Mouse (Mus musculus): ENCODE data around the gene Vps9d1.
A peak's percentile ranks its signal among the peaks of the same experiment; 100 is the strongest.
"Not testable (repeated sequence)": the region's sequence is repeated elsewhere in the genome, so short reads cannot be mapped to it uniquely, and the experiment has no call there.

Gene Vps9d1

GRCm38 (mm10) chr8:123252925-123253324, 1.2 kb downstream of the Vps9d1 start:
- no peak for DNase-seq

DNA sequence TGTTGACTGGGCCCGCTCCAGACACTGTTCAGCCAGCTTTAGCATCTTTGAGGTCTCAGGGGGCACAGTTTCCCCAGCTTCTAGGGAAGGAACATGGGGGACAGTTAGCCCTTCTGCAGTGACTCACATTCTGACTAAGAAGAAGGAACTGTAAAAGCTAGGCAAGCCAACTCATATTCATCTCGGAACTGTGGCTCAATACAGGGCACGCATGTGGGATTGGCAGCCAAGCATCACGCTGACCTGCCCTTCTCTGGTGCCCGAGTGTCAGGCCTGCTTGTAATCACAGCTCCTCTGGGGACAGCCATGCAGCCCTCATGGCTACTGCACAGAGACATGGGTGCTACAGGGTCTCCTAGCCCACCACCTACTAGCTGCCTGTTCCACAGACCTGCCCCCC, 3.2 kb downstream of the Vps9d1 start:
- DNase-seq = no peak

DNA sequence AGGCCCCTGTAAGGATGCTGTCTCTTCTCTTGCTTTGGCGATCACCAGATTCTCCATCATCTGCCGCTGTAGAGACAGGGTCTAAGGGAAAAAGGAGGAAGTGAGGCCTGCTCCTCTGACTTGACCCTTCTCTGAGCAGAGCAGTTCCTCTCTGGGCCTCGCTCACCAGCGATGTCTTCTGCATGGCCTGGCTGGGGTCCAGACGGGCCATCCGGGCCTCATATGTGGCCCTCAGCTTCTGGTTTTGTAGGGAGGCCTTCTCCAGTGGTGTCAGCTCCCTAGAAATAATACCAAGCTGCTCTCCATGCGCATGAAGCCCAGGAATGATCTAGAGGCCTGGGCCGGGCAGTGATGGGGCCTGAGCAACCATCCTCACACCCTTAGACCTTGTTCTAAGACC, 5.6 kb downstream of the Vps9d1 start:
- DNase-seq = no peak

- no peak for DNase-seq
These were observed 6.4 kb downstream of the Vps9d1 start for GRCm38 (mm10) chr8:123247748-123248147.

DNA sequence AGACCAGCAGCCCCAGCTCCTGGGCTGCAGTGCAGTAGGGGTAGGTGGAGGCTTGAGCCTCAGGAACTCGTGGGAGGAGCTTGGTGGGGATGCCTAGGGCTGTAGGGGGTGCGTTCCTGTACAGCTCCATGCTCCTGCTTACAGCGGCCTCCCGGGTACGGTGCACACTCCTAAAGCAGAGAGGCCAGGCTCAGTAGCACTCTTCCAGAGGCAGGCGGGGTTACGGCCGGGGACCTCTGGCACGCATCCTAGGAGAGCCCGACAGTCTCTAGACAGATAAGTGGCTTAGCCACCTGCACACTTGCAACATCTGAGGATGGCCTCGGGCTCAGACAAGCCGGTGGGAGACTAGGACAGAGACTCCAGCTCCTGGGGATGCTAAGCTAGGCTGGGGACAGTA, 8.6 kb downstream of the Vps9d1 start:
- DNase-seq = no peak

DNA sequence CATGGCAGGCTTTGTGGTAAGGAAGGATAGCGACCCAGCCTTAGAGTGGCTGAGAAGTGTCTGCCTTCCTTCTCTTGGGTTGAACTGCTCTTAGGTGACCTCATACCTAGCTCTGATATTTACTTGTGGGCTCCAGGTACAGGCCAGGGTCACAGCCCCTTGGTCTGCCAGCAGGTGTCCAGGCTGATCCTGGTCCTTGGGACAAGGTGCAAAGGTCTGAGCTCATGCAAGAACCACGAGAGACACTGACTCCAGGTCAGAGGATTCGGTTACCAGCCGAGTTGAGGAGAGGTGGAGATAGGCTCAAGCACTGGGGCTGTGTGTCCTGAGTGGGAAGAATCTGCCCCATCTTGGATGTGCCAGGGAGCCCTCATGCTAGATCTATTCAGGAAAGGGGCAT, 9.8 kb downstream of the Vps9d1 start:
- peak; percentile 72 to 79 for DNase-seq

DNA sequence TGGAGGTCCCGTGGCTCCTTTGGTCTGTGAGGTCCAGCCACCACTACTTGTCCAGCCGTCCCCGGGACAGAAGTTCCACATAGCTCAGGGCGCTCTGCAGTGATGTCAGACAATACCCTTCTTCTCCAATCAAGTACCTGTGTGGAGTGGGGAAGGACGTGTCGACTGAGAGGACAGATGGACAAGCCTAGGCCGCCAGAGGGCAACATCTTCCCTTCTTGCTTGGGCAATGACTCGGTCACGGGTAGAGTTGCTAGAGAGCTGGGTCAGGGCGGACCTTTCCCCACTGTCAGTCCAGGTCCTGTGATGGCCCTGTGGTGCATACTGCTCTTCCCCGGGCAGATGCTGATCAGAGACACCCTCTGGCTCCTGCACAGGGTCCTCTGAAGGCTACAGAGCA, 11.1 kb downstream of the Vps9d1 start:
- DNase-seq = peak in 1 of 2 experiments; percentile 56

DNA sequence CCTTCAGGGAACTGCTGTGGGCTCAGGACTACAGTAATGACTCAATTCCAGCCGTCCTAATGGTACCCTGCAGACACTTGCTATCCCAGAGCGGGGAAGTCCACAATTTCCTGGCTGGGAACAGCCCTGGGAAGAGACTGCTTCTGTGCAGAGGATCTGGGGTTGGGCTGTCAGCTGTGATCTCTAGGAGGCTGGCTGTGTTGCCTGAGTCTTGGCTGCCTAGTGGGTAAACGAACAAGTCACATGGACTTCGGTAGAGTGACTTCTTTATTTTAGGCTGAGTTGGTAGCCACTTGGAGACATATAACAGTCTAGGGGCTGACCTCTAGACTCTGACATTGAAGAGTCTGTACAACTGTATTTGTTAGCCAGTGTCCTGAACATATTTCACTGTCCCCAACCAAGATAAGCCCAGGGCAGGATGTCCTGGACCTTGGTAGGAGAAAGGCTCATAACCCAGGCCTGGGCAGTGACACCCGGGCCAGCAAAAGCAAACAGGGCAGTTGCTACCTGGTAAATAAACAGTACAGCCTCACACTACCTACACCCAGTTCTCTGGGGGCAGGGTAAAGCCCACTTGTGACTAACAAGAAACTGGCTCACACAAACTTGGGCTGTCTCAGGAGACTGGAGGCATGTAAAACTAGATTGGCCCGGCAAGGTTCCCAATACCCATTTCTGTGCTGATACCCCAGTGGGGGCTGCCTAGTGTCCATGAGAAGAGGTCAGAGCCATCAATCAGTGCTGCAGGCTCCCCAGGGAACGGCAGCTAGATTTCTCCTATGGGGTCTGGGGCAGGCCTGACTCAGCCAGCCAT, 11.8 kb downstream of the Vps9d1 start:
- DNase-seq = no peak

DNA sequence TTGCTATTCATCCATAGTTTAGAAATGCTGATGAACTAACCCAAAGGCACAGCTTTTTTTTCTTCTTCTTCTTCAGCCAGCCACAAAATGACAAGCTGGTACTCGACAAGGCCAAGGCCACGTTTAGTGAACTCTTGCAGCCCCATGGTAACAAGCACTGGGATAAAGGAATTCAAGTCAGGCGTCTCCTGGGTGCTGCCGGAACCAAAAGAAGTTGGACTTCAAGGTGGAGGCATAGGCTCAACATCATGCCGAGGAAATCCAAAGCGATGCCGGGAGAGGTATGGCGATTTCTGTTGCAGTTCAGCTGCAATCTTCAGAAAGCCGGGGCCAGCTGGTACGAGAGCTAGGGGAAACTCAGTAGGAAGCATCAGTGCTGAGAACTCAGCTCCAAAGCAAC, 14.8 kb downstream of the Vps9d1 start:
- DNase-seq = no peak

- DNase-seq = peak; percentile 95
These were observed 18.3 kb downstream of the Vps9d1 start, which contains the start of gene Spata2l for GRCm38 (mm10) chr8:123235520-123236497. Gene Spata2l, minus strand, starts transcription at chr8:123236233.

DNA sequence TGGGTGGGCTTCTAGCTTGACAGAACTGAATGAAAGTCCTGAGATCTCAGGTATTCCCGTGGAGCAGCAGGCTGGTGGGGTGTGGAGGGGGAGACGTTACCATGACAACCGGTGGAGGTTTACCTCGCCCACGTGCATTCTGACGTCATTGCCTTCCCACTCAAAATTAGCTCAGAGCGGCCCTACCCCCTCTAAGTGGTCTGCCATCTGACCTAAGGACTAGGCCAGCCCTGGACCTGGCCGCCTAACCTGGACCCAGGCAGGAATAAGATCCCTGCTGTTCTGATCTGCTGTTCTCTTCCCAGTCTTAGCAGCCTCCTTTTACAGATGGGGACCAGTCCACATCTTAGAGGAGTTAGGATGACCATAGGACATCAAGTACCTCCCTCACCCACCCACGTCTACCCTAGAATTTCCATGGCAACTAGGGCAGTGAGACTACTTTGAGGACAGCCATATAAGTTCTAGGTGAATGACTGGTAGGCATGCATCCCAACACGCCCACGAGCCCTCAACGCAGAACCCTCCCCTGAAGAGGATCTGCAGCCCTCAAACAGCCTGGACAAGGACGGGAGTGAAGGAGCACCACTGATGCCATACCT, 19.1 kb downstream of the Vps9d1 start:
- no peak for DNase-seq

- DNase-seq = no peak
These were observed 20.4 kb downstream of the Vps9d1 start for GRCm38 (mm10) chr8:123233760-123234159.

DNA sequence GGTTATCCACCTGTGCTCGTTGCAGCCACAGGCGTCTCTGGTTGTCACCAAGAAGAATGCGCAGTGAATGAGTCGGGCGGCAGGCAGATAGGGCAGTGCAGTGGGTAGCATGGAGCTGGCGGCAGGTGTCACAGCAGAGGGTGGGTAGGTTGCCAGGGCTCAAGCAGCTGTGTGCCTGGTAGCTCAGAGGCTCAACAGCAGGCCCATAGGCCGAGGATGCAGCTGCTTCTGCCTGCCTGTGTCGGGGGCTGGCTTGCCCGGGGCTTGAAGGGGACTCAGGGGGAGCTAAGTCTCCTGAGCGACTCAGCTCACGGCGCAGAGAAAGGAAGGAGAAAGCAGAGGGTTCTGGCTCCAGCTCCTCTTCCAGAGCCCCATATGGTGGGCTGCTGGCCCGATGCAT, 20.8 kb downstream of the Vps9d1 start:
- no peak for DNase-seq

DNA sequence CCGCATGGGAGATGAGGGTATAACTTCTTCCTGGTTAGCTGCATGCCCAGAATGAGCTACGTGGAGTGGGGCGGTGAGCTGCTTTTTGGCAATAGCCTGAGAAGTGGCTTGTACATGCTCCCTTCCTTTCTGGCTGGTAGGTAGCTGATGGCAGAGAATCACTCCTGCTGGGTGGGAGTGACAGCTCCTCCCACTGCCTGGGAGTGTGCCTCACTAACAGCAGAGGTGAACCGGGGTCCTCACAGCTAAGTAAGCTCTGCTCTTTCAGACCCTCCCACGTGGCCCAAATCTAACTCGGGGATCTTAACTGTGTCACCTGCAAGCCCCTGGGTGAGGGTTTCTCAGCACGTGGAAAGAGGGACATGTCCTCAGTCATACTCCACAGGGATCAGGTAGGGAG, 21.6 kb downstream of the Vps9d1 start:
- no peak for DNase-seq

DNA sequence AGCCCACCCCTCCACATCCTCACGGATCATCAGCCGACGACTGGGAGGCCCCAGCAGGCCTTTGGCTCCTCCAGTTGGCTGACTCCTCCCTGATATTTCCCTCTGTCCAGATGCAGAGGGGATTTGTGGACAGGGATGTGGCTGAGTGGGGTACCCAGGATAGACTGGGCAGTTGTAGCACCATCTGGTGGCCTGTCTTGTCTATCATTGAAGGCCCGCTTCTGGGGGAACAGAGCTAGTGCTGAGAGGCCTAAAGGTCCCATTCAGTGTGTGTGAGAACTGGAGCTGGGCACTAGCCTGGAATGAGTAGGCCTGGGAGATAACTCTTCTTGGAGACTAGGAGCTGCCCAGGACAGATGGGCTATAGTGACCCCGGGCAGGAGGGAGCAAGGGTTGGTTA, 22.4 kb downstream of the Vps9d1 start:
- DNase-seq = peak in 1 of 2 experiments; percentile 52

GRCm38 (mm10) chr8:123230326-123230725, 23.8 kb downstream of the Vps9d1 start:
- DNase-seq = not testable (repeated sequence)

DNA sequence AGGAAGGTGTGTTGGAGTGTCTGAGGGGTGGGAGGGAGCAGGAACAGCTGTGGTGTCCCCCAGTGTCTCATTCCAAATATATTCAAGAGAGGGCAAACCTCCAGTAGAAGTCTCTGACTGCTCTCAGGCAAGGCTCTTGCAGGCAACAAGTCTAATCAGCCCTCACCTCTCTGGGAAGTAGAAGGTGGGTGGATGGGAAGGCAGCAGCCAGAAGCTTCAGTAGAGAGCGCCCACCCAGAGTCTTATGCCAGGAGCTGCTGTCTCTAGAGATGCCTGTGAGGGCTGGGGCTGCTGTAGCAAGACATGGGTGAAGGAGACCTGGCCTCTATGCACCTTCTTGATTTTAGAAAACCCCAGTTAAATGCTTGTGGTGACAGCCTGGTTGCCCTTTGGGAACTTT, 25.7 kb downstream of the Vps9d1 start:
- no peak for DNase-seq

DNA sequence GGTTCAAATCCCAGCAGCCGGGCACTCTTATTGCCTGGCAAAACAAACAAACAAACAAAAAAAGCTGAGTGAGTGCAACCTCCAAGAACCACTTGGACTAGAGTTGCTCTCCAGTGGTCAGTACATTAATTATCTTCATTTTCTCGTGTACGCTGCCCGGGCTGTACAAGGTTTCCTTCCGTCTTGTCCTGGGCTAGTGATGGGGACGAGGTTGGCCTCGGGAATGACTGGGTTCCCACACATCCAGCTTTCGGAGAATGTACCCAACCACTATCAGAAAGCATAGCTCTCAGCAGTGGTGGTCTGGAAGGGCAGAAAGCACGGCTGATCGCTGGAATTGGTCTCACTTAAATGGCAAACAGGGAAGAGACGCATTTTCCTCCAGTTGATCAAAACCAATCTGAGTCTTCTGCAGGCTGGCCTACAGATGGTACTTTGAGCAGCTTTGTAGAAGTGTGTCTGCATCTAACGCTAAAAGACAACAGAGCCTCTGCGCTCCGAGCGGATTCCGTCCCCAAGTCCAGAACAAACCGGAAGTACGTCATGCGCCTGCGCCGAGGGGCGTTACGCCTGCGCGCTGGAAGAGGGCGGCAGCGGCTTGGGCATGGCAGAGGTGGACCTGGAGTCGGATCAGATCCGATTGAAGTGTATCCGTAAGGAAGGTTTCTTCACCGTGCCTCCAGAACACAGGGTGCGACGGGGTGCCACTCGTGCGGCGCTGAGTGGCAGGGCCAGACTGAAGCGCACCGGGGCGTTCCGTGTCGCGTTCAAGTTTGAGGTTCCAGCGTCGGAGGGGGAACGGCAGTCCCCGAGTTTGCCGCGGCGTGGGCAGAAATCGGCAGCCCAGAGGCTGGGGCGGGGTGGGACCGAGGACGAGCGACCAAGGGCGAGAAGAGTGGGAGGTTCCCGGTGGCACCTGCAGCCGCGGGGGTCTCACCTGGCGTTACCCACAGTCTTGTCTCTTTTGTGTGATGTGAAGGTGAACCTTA, 29.6 kb downstream of the Vps9d1 start, which contains the start of gene Cdk10:
Gene Cdk10, plus strand, starts transcription at position 565 of the 989 bp plus-strand sequence.
- peak; percentile 95 to 98 for DNase-seq

- DNase-seq = no peak
These were observed 33.2 kb downstream of the Vps9d1 start for GRCm38 (mm10) chr8:123220917-123221316.

GRCm38 (mm10) chr8:123215430-123215829, 38.7 kb downstream of the Vps9d1 start:
- no peak for DNase-seq

GRCm38 (mm10) chr8:123213118-123213772, 40.9 kb downstream of the Vps9d1 start:
- no peak for DNase-seq

Measured in kidney, postnatal 36 days (tissue).